Mouse (Mus musculus) testis, adult 2 months (tissue): Measurements from ENCODE around the gene Gm20538. TPM values are rescaled to one million over a fixed set of nuclear protein-coding genes. Genes with fewer than 3 reads are reported as not detected.

Source experiments
- H3K27ac ChIP-seq: fragments of 200-500 bp; 2 replicates; pipeline ENCODE4 v1.5.1; 2012; ENCODE audit warnings: low read depth, low read length; ENCODE audit not compliant: control insufficient read depth, insufficient read depth
- H3K27me3 ChIP-seq: fragments of 200-500 bp; 2 replicates; pipeline ENCODE4 v1.6.1; 2012; ENCODE audit warnings: mild to moderate bottlenecking, low read length, moderate library complexity; ENCODE audit not compliant: control insufficient read depth, insufficient read depth
- H3K36me3 ChIP-seq: fragments of 200-500 bp; 2 replicates; pipeline ENCODE4 v1.6.1; 2012; ENCODE audit warnings: mild to moderate bottlenecking, low read length; ENCODE audit not compliant: control insufficient read depth, insufficient read depth
- H3K4me1 ChIP-seq: fragments of 200-500 bp; 2 replicates; pipeline ENCODE4 v1.6.1; 2012; ENCODE audit warnings: low read length; ENCODE audit not compliant: control insufficient read depth, insufficient read depth
- H3K4me3 ChIP-seq: fragments of 200-500 bp; 2 replicates; pipeline ENCODE4 v1.5.1; 2012; ENCODE audit warnings: low read depth, mild to moderate bottlenecking, low read length, moderate library complexity, mixed read lengths; ENCODE audit not compliant: control insufficient read depth
- CTCF ChIP-seq: fragments of 200-500 bp; IDR thresholded peaks from 2 replicates; pipeline ENCODE4 v1.5.1; 2012; ENCODE audit warnings: low read depth, mild to moderate bottlenecking, inconsistent platforms, low read length, moderate library complexity; ENCODE audit not compliant: control insufficient read depth, insufficient read depth, insufficient replicate concordance
- POLR2A ChIP-seq: fragments of 200-500 bp; IDR thresholded peaks from 2 replicates; pipeline ENCODE4 v1.6.1; 2012; ENCODE audit warnings: low read depth, mild to moderate bottlenecking, inconsistent platforms, low read length, moderate library complexity; ENCODE audit not compliant: control insufficient read depth
- polyA plus RNA-seq: library from polyadenylated mRNA; depleted of rRNA; stranded (reverse); fragments of >200 nt; gene quantifications from 2 replicates; pipeline ENCODE4 v1.2.3, GENCODE M21; 2012

Gene Gm20538
- polyA plus RNA-seq, 1 experiment: not detected

DNA sequence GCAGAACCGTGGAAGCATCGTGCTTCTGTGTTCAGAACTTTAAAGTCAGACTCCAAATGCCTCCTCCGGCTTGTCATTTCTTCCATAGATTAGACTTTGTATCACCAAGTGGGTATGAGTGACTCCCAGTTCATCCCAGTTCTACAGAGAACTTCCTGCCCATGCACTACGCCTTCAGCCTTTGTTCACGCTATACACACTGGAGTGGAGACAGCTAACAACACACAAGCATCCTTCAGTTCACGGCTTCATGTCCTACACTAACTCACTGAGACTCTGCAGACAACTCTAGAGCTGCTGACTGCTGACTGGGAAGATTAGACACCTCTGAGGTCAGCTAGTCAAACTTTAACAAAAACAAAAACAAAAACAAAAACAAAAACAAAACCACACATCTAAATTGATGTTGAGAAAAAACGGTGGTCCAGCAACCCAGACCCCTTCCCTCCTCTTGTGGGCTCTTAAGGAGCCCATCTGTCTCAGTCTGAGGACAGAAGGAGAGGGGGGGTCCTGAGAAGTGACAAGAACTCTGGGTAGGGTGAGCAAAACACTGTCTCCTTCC lies 38.6 kb downstream of the Gm20538 start:
- Histone ChIP-seq H3K36me3 (no peaks in the 10 kb centered on the region), H3K4me3 (no peak overlapping the region), H3K4me1 (peaks cover 21% of the 10 kb centered on the region), H3K27me3 (peaks cover 5% of the 10 kb centered on the region; the same call in 1 of the 2 replicates), H3K27ac (no peak overlapping the region)
- TF ChIP-seq CTCF: no peak
- TF ChIP-seq POLR2A: no peak

DNA sequence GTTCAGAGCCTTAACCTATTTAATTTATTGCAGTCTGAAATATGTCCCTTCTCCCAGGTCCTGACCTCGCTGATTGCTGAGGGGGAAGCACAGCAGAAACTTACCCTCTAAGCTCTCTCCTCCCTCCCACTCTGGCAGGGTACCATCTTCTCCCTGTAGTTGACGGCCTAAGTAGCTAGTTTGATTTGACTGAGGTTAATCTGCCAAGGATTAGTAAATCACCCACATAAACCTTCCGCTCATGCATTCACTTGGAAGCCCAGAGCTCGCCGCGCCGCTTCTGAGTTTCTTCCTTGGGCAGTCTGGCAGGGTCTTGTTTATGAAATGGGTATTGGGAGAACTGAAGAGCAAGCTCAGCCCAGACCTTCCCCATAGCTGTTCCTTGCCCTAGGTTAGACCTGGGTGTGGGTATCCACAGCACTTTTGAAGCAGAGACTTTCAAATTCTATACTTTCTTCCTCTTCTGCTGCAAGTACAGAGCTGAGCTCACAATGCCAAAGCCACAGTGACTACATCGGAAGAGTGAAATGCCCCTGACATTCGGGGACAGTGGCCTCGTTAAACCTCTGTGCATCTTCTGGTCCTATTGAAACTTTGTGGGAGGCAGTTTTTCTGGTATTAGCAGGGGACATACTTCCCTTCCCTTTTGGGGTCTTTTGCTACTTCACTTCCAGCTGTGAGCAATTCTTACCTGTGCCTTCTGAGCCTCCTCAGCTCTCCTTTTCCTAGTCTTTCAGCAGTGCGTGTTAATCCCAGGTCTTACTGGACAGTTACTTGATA lies 39.4 kb downstream of the Gm20538 start:
- TF ChIP-seq POLR2A (no peak), CTCF (no peak)
- Histone ChIP-seq H3K4me3 (no peak overlapping the region), H3K27me3 (peaks cover 5% of the 10 kb centered on the region; the same call in 1 of the 2 replicates), H3K36me3 (no peaks in the 10 kb centered on the region), H3K4me1 (peaks cover 21% of the 10 kb centered on the region), H3K27ac (no peak overlapping the region)

DNA sequence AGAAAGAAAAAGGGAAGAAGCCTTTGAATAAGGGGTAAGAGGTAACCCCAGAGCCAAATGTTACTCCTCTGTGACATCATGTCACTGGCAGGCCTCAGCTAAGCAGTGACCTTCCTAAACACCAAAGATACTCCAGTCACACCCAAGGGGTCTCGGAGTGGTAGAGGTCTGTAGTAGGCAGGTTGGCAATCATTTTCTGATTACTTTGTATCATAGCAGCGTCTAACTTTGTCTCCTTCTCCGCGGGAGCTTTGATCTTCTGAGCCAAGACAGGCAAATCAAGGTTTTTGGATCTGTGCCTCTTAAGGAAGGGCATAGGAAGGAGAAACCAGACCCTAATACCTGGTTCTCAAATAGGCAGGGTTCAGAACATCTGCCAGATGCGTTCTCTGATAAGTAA lies 40.0 kb downstream of the Gm20538 start:
- TF ChIP-seq POLR2A (no peak), CTCF (no peak)
- H3K4me1 ChIP-seq: peaks cover 21% of the 10 kb centered on the region
- no peak overlapping the region for H3K4me3 ChIP-seq
- H3K36me3 ChIP-seq: no peaks in the 10 kb centered on the region
- H3K27me3 ChIP-seq: peaks cover 5% of the 10 kb centered on the region; the same call in 1 of the 2 replicates
- H3K27ac ChIP-seq: no peak overlapping the region

DNA sequence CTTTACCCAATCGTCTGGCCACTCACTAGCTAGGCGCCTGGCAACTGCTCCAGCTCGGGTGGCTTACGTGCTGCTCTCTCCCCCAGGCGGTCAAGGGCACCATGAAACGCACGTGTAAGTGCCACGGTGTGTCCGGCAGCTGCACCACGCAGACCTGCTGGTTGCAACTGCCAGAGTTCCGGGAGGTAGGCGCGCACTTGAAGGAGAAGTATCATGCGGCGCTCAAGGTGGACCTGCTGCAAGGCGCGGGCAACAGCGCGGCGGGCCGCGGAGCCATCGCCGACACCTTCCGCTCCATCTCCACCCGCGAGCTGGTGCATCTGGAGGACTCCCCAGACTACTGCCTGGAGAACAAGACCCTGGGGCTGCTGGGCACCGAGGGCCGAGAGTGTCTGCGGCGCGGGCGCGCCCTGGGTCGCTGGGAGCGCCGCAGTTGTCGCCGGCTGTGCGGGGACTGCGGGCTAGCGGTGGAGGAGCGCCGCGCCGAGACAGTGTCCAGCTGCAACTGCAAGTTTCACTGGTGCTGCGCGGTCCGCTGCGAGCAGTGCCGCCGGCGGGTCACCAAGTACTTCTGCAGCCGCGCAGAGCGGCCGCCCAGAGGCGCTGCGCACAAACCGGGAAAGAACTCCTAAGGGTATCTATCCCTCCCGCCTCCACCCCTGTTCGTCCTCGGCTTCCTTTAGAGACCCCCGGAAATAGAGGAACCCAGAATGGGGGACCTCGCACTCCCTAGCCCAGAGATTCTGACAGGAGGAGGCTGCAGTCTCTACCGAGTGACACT lies 41.0 kb downstream of the Gm20538 start:
- no peak for TF ChIP-seq POLR2A
- no peak for TF ChIP-seq CTCF
- H3K4me1 ChIP-seq: peaks cover 19% of the 10 kb centered on the region
- peak overlapping the region; percentile 63 for H3K4me3 ChIP-seq
- H3K36me3 ChIP-seq: no peaks in the 10 kb centered on the region
- peaks cover 5% of the 10 kb centered on the region; the same call in 1 of the 2 replicates for H3K27me3 ChIP-seq
- no peak overlapping the region for H3K27ac ChIP-seq

DNA sequence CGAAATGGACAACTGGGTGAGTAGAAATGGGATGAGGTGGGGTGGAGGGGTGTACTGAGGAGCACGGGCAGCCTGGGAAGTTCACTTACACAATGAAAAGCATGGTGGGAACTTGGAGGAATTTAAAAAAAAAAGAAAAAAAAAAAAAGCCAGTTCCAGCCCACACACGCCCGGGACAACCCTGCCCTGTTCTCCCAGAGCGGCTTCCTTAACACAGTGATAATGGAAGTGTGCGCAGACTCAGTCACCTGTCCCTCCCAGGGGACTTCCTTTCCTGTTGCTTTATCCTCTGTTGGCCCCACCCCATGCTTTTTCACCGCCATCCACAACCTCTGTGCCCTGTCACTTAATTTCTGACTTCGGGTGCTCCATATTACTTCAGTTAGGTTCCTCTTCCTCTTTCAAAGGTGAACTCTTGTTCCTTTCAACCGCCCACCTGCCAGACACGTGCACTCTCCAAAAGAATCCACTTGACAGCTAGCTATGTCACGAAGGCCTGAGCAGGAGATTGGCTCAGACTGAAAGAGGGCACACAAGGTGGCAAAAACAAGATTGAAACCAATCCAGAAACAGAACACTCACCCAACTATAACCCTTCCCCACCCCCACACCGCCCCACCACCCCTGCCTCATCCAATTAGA lies 42.0 kb downstream of the Gm20538 start:
- H3K4me1 ChIP-seq: peaks cover 19% of the 10 kb centered on the region

DNA sequence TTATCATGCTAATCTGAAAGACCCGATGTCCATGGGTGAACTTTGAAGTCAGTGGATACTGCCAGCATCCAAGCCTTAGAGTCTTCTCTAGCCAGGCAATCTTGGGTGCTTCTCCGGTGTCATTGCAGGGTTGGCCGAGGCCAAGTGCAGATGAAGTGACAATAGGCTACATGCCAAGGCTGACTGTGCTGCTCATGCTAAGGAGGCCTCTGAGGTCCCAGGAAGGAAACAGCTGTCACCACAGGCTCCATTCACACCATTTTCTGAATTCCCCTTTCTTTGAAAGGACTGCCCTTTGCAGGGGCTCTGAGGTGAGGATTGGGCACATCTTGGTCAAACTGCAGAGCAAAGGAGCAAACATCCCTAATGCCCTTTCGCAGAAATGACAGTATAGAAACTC lies 49.9 kb downstream of the Gm20538 start:
- H3K27ac ChIP-seq: no peak overlapping the region
- no peaks in the 10 kb centered on the region for H3K36me3 ChIP-seq
- TF ChIP-seq POLR2A: no peak
- no peak for TF ChIP-seq CTCF
- no peaks in the 10 kb centered on the region for H3K27me3 ChIP-seq
- H3K4me3 ChIP-seq: no peak overlapping the region
- H3K4me1 ChIP-seq: no peaks in the 10 kb centered on the region

More for the DNA sequence above, 42.0 kb downstream of the Gm20538 start:
- Histone ChIP-seq H3K4me3 (peak overlapping the region; percentile 25; the same call in 1 of the 2 replicates), H3K36me3 (no peaks in the 10 kb centered on the region), H3K27me3 (peaks cover 5% of the 10 kb centered on the region; the same call in 1 of the 2 replicates), H3K27ac (no peak overlapping the region)
- no peak for TF ChIP-seq POLR2A
- TF ChIP-seq CTCF: no peak
